Mouse (Mus musculus) 416B (cell line): ENCODE results near the gene 6030458C11Rik.
"Not testable (repeated sequence)": the region's sequence is repeated elsewhere in the genome, so short reads cannot be mapped to it uniquely, and the experiment has no call there.

Experiments used
- DNase-seq: peaks from one replicate; pipeline ENCODE4 v3.0.0; 2011; ENCODE audit warnings: low read depth

6030458C11Rik gene

GRCm38 (mm10) chr15:12822416-12823395, 1.7 kb downstream of the 6030458C11Rik start:
- DNase-seq = no peak

DNA sequence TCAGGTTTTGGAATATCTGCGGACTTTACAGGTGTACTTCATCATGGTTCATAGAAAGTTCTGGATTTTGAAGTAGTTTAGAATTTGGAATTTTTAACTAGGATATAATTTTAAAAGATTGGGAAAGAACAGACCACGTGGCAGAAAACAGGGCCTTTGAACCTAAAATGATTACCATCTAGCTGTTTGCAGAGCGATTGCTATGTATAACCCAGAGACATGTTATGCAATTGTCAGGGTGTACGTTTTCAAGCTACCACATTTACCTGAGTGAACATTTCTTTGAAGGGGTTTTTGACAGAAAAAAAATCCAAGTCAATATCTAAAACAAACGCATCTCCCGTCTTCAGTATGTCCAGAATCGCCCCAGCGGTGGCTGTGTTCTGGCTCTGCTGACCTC, 6.9 kb downstream of the 6030458C11Rik start:
- DNase-seq = no peak

DNA sequence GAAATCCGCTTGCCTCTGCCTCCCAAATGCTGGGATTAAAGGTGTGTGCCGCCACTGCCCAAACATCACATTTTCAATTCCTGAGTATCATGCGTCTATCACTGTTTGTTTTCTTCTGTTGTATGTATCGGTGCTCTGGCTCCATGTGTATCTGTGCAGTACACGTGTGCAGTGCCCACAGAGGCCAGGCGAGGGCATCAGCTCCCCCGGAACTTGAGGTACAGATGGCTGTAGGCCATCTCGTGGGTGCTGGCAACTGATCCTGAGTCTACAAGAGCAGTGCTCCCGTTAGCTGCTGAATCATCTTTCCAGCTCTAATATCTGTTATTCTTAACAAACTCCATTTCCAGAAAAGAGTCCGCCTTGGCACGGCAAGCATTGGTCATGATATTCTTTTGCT, 11.8 kb downstream of the 6030458C11Rik start:
- no peak for DNase-seq

GRCm38 (mm10) chr15:12809305-12809704, 15.1 kb downstream of the 6030458C11Rik start:
- no peak for DNase-seq

DNA sequence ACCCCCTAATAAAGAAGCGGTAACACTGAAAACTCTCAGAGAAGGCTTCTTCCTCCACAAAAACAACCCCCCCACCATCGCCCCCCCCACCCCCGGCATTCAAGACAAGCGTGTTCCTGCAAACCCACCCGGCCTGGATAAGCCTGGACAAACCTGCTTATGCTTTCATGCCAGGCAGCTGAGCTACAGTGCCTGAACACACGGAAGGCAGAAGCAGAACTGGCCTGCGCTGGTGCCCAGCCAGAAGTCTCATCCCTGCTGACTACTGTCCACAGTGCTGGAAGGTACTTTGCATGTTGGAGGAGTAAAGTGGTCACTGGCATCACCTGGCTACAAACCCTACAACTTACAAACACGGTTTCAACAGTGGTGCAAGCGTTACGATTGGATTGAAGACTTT, 17.4 kb downstream of the 6030458C11Rik start:
- no peak for DNase-seq

GRCm38 (mm10) chr15:12805071-12805470, 19.4 kb downstream of the 6030458C11Rik start:
- DNase-seq = no peak

- DNase-seq = not testable (repeated sequence)
Measured at GRCm38 (mm10) chr15:12801142-12801506, 23.3 kb downstream of the 6030458C11Rik start.

- DNase-seq = no peak
Measured at GRCm38 (mm10) chr15:12800405-12801141, 23.9 kb downstream of the 6030458C11Rik start.

GRCm38 (mm10) chr15:12798043-12798442, 26.4 kb downstream of the 6030458C11Rik start:
- peak; percentile 15 for DNase-seq

DNA sequence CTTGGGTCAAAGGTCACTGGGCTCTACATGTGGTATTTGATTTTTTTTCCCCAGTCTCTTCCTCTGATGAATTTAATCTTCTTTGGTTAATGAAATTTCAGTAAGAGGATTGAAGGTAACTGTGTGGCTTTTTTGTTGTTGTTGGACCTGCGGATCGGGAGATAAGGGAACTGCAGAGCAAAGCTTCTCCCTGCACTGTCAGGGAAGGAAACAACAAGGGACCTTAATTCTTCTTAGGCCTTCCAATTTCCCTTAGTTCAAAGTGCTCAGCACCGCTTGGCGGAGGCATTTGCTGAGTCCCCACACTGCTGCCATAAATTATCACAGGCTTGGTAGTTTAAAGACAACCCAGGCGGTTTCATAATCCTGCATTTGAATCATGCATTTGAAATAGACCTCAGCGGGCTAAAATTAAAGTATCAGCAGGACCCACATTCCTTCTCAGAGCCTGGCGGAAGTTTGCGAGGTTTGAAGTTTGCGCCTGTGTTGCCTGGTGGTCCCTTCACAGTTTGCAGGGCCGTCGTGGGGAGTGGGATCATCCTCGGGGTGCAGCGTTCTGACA, 28.5 kb downstream of the 6030458C11Rik start:
- DNase-seq = no peak

- DNase-seq = peak; percentile 94
Measured at GRCm38 (mm10) chr15:12795457-12795894, 29.0 kb downstream of the 6030458C11Rik start.

DNA sequence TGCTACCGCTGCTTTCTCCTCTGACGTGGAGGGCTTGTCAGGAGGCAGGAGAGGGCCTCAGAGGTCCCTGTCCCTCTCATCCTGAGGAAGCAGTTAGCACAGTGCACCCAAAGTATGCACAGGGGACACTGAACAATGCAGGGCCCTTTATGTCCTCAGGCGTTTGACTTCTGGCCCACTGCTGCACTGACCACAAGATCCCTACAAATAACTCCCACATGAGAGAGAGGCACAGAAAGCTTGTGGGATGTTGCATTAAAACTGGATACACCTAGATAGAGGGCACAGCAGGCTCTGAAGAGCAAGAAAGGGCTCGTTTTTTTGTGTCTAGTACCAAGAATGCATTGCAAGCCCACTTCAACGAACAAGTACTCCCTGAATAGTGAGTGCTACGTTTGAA, 30.1 kb downstream of the 6030458C11Rik start:
- DNase-seq = no peak

- DNase-seq = peak; percentile 76
Measured at GRCm38 (mm10) chr15:12789406-12789867, 35.0 kb downstream of the 6030458C11Rik start.

- peak; percentile 36 for DNase-seq
Measured at GRCm38 (mm10) chr15:12788536-12788935, 35.9 kb downstream of the 6030458C11Rik start.

DNA sequence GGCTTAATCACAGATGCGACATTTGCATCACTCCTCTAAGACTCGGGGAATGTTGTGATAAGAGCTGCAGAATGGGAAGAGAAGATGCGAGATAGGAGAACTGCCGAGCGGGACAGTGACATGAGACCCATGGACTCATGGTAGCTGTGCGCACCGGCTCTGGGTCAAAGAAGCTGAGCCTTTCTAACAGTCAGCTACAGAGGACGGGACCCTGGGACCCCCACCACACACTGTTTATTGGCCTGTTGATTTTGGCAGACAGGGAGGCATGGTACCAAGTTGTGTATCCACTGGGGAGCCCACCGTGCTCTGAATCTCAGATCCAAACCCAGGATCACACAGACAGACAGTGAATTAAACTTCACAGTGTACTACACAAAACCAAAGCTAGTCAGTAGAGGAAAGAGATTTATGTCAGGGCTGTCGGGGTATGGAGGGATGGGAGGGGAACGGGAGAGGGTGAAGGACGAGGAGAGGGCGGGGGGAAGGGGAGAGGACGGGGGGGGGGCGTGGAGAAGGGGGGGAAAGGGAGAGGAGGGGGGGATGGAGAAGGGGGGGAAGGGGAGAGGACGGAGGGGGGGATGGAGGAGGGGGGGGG, 42.6 kb downstream of the 6030458C11Rik start:
- DNase-seq = no peak

- DNase-seq = no peak
Measured at GRCm38 (mm10) chr15:12781296-12781695, 43.2 kb downstream of the 6030458C11Rik start.

DNA sequence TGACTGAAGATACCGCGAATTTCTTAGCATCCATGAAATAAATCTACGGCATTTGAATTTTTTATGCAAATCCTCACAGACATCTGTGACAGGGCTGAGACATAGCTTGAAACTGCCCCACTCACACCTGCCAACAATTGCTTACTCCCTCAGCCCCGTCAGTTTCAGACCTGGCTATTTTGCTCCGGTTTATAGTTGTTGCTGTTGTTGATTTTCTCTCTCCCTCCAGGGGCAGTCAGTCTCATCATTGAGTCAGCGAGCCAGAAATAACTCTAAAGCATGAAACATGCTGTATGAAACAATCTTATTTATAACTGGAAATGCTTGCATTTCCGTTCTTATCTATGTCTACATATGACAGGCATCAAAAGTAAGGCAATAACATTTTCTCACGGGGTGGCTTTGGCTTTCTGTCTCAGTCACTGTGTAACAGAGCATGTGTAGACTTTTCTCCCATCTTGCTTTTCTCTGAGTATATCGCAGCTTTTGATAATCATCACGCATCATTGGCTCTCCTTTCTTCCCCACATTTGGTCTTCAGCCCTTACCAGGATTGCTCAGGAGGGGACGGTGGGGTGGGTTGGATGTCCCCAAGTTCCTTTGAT, 50.2 kb downstream of the 6030458C11Rik start:
- no peak for DNase-seq

DNA sequence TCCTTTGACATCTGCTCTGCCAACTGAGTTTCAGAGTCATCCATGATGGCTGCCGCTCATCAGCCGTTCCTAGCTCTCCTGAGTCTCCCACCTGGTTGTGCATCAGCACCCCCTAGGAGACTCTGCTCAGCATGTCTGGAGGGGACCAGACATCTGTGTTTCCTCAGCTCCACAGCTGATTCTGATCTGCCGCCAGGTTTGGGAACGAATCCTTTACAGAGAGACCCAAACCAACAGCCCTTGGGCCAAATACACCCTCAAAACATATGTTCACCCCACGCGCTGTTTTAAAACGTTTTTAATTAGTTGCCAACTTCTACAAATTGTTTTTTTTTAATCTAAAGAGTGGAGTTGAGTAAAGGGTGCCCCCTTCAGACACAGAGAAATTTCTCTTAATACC, 53.5 kb downstream of the 6030458C11Rik start:
- DNase-seq = no peak

- DNase-seq = peak; percentile 11
Measured at GRCm38 (mm10) chr15:12766848-12767247, 57.6 kb downstream of the 6030458C11Rik start.

GRCm38 (mm10) chr15:12763147-12763546, 61.3 kb downstream of the 6030458C11Rik start:
- no peak for DNase-seq

GRCm38 (mm10) chr15:12762258-12762913, 62.1 kb downstream of the 6030458C11Rik start:
- no peak for DNase-seq
